Mouse (Mus musculus) spleen, adult 18-20 months (tissue): ENCODE measurements around the gene Apbb1ip.

Experiments
- DNase-seq, 2 experiments: peaks; one replicate each; pipeline ENCODE4 v3.0.0; 2022; ENCODE audit warnings: mixed read lengths in 2 of 2

The Apbb1ip gene

GRCm38 (mm10) chr2:22773549-22774180, at the start of gene Apbb1ip:
TSS of gene Apbb1ip (plus strand) at chr2:22774094.
- DNase-seq = peak; percentile 50 to 54

DNA sequence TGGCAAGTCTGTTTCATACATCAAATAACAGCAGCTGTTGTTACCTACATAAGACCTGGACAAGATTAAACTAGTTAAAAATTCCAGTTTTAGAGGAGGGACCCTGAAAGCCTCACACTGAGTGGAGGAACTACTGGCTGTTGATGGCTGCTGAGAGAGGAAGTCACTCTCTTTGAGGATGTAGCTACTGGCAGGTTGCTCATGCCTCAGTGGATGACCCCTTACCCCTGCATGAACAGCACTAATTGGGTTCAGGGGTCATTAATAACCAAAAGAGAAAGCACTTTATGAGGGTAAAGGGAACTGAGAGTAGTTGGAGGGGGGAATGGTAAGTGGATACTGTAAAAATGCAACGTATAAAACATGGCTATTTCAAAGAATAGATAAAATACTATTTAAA, 46.8 kb upstream of the Apbb1ip start:
- DNase-seq = no peak

DNA sequence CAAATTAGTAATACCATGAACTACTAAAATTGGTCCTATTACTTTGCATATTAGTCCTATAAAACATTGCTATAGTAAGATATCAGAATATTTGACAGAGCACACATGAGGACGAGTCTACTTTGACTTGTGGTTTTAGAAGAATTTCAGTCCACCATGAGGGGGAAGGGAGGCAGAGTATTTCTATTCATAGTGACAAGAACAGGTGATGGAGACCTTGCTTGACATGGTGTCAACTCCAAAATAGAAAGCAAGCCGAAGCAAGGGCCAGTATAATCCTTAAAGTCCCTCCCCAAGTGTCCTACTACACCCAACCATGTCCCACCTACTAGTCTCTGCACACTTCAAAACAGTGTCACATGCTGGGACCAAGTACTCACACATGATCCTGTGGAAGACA, 37.8 kb upstream of the Apbb1ip start:
- DNase-seq = no peak

DNA sequence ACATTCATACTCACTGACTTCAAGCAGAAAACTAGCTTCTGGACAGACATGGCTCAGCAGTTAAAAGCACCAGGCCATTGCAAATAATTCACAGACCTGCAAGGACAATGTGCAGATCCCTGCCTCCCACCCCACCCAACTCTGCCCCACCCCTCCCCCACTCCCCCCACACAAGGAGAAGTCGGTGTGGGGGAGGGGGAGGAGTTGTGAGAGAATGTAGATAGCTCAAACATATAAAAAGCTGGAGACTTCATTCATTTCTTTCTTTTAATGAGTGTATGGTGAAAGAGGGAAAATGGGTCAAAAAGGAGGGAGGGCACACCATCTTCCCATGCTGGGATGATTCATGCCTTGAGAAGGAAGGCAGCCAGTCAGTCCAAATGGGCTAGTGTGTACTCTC, 34.5 kb upstream of the Apbb1ip start:
- DNase-seq = no peak

GRCm38 (mm10) chr2:22740441-22740840, 33.5 kb upstream of the Apbb1ip start:
- no peak for DNase-seq

DNA sequence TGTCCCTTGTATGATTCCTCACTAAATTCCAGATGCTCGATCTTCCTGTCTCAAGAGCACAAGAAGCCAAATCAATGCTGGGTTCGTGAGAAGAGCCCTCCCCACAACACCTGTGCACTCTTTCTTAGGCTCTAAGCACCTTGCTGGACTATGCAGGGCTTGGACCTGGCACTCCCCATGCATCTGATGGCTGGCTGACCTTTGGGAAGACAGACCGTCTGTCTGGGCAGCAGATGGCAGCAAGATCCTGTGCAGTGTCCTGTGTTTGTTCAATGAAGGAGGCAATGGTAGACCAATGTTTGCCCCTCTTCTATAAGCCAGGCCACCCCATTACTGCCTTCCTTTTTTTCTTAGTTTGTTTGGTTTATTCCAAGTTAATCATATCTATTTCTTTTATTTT, 32.7 kb upstream of the Apbb1ip start:
- no peak for DNase-seq

DNA sequence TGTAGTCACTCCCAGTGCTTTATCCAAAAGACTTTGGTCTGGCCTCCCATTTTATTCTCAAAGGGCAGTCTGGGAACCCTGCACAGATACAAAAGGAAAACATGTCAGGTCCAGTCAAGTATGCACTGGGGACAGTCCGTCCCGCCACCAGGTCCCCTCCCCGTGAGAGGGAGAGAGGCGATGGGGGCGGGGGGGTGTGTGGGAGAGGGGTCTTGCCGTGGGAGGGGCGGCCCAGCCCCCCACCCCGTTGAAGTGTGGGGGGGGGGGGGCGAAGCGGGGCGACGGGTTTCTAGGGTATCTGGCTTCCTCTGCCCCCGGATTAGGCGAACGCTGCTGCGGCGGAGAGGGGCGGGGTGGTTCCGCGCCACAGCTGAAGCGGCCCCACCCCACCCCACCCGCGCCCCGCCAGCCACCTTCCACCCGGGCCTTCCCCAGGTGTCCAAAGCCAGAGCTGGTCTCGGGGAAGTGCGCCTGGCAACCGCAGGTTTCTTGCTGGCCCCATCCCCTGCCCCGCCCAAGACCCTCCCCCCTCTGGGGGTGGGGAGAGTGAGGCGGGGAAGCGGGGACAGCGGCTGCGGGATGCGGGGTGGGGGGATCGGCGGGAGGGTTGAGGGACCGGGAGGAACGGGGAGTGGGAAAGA, 29.7 kb upstream of the Apbb1ip start:
- peak; percentile 51 to 52 for DNase-seq

DNA sequence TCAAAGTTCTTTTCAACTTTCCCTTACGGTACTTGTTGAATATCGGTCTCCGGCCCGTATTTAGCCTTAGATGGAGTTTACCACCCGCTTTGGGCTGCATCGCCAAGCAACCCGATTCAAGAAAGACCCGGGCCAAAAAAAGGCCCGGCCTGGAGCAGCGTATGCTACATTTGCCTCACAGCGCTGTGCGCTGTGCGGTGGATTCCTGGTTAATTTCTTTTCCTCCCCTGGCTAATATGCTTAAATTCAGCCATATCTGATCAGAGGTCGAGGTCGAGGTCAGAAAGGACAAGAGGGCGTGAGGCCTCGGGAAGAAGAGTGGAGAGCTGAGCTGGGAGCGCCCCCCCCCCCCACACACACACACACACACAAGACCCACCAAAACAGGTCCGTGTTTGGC, 29.0 kb upstream of the Apbb1ip start:
- no peak for DNase-seq

GRCm38 (mm10) chr2:22746785-22747184, 27.1 kb upstream of the Apbb1ip start:
- DNase-seq = no peak

GRCm38 (mm10) chr2:22747941-22748340, 26.0 kb upstream of the Apbb1ip start:
- DNase-seq = no peak

- DNase-seq = no peak
These were observed 24.1 kb upstream of the Apbb1ip start for GRCm38 (mm10) chr2:22749761-22750160.

GRCm38 (mm10) chr2:22752492-22752891, 21.4 kb upstream of the Apbb1ip start:
- DNase-seq = no peak

DNA sequence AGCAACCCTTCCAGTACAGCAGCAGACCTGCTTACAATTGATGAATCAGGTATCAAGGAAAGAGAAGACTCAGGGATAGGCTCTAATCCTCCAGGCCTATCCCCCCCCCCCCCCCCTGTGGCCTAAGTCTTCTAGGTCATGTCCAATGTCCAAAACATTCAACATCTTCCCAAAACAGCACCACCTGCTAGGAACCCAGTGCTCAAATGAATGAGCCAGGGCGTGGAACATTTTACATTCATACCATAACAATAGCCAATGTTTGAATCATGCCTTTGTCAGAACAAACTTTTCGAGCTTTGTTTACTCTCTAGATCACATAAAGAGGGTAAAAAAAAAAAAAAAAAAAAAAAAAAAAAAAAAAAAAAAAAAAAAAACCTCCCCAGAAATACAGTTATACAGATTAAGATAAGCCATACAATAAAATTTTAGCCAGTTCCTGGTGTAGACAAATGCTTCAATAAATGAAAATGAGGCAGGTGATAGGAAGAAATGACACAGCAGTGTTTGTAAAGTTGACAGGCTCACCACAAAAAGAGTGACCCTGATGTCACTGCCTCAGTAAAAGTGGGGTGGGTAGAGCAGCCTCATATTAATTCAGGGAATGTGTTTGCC, 20.3 kb upstream of the Apbb1ip start:
- DNase-seq = no peak

DNA sequence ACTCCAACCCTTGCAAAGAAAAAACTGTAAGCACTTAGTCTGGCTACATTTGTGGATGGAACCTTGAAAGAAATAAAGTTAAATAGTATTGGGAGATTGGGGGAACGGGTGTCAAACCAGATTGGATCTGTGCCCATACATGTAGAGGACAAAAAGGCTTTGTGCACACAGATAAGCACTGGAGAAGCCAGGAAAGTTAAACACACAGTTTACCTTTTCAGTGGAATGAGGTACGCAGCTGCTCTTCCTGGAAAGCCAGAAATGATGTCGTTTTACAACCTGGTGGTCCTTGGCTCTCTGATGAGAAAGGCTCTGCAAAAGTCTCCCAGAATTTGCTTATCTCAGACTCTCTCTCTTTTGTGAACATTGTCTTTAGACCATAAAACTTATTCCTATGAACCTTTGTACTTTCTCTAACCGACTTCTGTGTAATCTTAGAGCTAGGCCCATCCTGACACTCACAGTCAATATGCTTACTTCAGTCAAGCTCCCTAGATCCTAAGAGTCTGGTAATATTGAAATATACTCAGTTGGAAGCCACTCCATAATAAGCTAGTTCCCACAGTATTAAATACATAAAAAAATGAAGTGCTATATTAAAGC, 19.6 kb upstream of the Apbb1ip start:
- no peak for DNase-seq

DNA sequence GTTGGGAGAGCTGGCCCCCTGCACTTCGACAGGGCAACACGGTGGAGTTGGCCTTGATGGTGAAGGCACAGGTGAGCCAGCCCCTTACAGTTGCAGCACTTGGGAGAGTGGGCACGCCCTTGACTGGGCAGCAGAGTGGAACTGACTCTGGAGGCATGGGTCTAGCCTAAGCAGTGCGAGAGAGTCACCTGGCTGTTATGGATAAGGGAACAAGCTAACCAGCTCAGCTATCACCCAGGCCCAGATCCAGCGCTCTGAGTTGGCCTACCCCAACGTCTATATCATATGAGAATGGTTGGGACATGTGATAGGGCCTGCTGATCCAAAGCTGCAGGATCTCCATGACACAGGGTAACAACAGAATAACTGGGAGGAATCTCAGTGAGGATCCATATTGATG, 18.3 kb upstream of the Apbb1ip start:
- DNase-seq = no peak

- DNase-seq = peak; percentile 24 to 66
These were observed 15.5 kb upstream of the Apbb1ip start for GRCm38 (mm10) chr2:22758310-22758972.

GRCm38 (mm10) chr2:22760452-22760851, 13.4 kb upstream of the Apbb1ip start:
- no peak for DNase-seq

GRCm38 (mm10) chr2:22761103-22761521, 12.8 kb upstream of the Apbb1ip start:
- no peak for DNase-seq

DNA sequence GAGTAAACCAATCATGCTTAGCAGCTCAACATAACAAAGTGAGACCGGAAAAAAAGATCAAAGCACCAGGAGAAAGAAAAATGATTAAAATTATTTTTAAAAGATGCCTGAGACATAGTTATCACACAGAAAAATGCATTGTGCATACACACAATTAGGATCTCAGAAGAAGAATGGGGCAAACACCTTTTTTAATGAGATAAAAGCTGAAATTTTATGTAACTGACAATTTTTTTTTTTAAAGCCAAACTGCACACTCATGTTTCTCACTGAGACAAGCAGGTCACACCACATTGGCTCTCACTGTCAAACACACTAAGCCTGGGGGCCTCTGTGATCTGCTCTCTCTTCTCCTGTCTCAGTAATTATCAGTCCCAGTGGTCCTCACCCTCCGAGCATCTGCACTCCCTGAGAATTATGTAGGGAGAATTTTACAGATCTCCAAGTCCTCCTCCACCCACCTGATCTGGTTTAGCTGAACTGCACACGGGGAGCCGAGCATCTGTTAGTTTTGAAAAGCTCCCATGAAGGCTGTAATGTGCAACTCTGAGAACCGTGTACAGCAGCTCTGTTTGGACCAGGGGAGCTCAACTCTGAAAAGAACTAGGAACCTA, 9.0 kb upstream of the Apbb1ip start:
- no peak for DNase-seq

DNA sequence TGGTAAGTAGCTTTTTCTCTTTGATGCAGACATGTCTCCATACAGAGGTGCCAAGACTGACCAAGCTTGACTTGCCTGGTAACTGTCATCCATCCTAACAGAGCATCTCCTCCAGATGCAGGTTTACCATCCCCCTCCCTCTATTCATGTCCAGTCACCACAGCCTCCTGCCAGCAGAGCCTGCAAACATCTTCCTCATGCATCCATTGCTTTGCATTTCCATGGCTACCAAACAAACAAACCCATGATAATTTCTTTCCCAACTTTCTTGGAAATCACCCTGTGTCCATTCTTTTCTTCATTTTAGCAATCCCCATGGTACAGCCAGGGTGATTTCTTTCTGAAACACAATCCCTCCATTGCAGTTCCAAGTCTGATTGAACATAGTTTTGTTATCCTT, 2.6 kb upstream of the Apbb1ip start:
- DNase-seq = no peak

DNA sequence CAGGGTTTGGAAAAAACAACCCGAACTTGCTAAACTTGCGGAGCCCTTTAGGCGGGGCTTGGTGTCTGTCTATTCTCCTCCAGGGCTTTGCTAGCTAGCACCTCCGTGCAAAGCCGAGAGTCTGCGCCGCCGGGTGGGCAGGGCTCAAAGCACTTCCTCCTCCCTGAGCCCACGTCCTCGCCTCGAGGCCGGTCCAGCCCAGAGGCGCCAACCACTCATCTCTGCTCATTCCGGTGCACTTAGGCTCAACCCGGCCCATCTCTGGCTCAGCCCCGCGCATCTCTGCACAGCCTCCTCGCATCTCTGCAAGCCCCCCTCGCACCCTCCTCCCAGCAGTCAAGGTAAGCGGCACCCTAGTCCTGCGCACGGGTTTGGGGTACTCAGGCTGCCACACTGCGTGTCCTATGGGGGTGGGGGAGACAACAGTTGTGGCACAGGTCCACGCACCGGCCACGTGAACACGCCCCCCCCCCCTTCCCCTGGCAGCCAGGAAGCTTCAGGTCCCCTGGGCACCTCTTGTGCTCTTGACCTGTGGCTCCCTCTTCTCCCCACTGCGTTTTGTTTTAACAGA, 372 bp downstream of the Apbb1ip start:
- peak; percentile 80 to 86 for DNase-seq

DNA sequence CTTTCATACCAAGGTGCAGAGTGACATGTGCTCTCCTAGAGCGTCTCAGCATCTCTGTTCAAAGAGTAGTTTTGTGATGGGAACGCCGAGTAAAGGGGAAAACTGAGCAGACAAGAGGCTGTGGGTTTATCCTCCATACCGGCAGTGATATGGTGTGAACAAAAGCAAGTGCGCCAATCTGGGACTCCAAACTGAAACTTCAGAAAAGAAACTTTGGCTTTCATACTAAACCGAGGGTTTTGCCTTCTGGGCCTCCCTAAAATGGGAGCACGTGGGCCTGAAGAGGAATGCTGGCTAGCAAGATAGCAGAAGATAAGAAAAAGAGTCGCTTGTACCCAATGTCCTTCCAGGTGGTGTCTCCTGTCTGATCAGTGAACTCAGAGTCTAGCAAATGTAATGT, 1.3 kb downstream of the Apbb1ip start:
- peak in 1 of 2 experiments; percentile 27 for DNase-seq

DNA sequence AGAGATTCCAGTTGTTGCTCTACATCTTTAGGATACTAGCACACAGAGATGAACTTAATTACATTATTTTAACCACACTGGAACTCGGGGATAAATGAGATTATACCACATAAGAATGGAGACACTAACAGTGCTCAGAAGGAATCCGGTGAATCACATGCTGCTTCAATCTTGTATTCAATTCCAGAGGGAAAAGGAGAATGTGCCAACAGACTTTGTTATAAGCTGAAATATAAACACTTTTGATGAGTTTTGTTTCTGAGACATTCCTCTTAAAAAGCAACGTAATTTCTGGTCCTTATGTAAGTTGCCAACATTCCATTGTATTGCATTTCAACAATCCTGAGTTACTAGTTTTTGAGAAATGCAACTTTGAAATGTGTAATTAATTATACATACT, 1.8 kb downstream of the Apbb1ip start:
- DNase-seq = no peak
